Comparison of ENCODE assay signal across 8 mouse cellular contexts in the genomic region with DNA sequence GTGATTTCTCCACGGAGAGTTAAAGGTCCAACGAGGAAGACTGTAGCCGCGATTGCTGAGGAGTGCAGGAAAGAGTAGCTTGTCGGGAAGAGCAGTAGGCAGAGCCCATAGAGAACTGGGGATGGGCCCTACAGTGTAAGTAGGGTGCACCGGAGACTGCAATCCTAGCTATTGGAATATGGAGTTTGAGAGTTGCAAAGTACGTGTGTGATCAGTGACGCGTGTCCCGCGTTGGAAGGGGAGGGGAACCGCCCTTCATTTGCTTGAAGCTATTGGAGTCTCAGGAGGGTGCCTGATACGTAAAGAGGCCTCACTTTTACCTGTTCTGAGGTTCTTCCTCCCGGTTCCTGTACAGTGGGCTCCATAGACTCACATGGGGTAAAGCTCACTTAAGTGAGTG. TPM values are rescaled to one million over a fixed set of nuclear protein-coding genes. Genes with fewer than 3 reads are reported as not detected.
DNase-seq lines count a peak whose midpoint lies in the region; ATAC-seq and TF ChIP-seq lines count a peak whose summit lies in the region.

No protein-coding gene starts in this region.

- ATAC-seq in heart, embryonic 14.5 days (ENCODE audit: insufficient number of reproducible peaks, insufficient read depth, low FRiP score, low read depth), result no peak
- ATAC-seq in G1E (ENCODE audit: extremely low read depth, insufficient number of reproducible peaks, low FRiP score, poor library complexity, severe bottlenecking), result no peak
- no peak for ATAC-seq in hindbrain, embryonic 14.5 days (ENCODE audit: low FRiP score)
- ATAC-seq in midbrain, embryonic 11.5 days (ENCODE audit: low FRiP score), result no peak
- ATAC-seq in megakaryocyte-erythroid progenitor cell, adult 5-6 weeks (replicated peaks; ENCODE audit: low FRiP score, low TSS enrichment, poor library complexity, severe bottlenecking), result no peak

- intact Hi-C loops in heart, postnatal 14 days (cut with DNase I), result no loop called here

- peaks cover 8 to 16% of the 10 kb centered on the region in 2 experiments for H3K4me1 ChIP-seq in heart, embryonic 14.5 days (ENCODE audit: control insufficient read depth in 2 of 2, insufficient read depth in 2 of 2, low read length in 2 of 2)
- peaks cover 45% of the 10 kb centered on the region for H3K4me1 ChIP-seq in G1E (ENCODE audit: insufficient read depth, low read depth, low read length)
- peaks cover 19% of the 10 kb centered on the region for H3K4me1 ChIP-seq in hindbrain, embryonic 14.5 days (replicated peaks; ENCODE audit: control insufficient read depth, insufficient read depth, low read length)
- H3K4me1 ChIP-seq in midbrain, embryonic 11.5 days (ENCODE audit: control insufficient read depth, insufficient read depth, low read length), result peaks cover 13% of the 10 kb centered on the region

- peak overlapping the region; percentile 77 to 89 for H3K4me3 ChIP-seq in heart, embryonic 14.5 days (ENCODE audit: control insufficient read depth in 1 of 2, insufficient read depth in 1 of 2, low read depth in 1 of 2, low read length in 2 of 2)
- H3K4me3 ChIP-seq in G1E (ENCODE audit: low read depth, low read length), result peak overlapping the region; percentile 94
- peak overlapping the region; percentile 91 for H3K4me3 ChIP-seq in hindbrain, embryonic 14.5 days (replicated peaks; ENCODE audit: low read length)
- peak overlapping the region; percentile 69 for H3K4me3 ChIP-seq in midbrain, embryonic 11.5 days (ENCODE audit: low read depth, low read length)

- H3K27ac ChIP-seq in heart, embryonic 14.5 days (replicated peaks in 1 of 2; ENCODE audit: control insufficient read depth in 1 of 2, insufficient read depth in 1 of 2, low read depth in 2 of 2, low read length in 2 of 2), result no peak overlapping the region
- H3K27ac ChIP-seq in hindbrain, embryonic 14.5 days, result no peak overlapping the region
- H3K27ac ChIP-seq in midbrain, embryonic 11.5 days (ENCODE audit: low read depth, low read length), result no peak overlapping the region

- TF ChIP-seq CTCF in G1E (IDR thresholded peaks at IDR 0.05; ENCODE audit: low read depth, low read length), result no peak

- no peak for DNase-seq in heart, postnatal 14 days
- DNase-seq in G1E (ENCODE audit: low spot score), result no peak
- no peak for DNase-seq in hindbrain, embryonic 14.5 days (ENCODE audit: low spot score)
- DNase-seq in midbrain, embryonic 11.5 days (ENCODE audit: low spot score, missing footprints), result no peak
- DNase-seq in gastrocnemius, adult 8-10 months (ENCODE audit: low spot score in 2 of 2), result no peak
- no peak for DNase-seq in ovary, postnatal 14 days (ENCODE audit: low spot score)

- 33% methylated on average over 14 of the region's 14 CpGs for WGBS in heart, embryonic 14.5 days
- WGBS in hindbrain, embryonic 14.5 days, result 24% methylated on average over 14 of the region's 14 CpGs
- 23% methylated on average over 14 of the region's 14 CpGs for WGBS in midbrain, embryonic 11.5 days

- H3K9me3 ChIP-seq in heart, embryonic 14.5 days (ENCODE audit: control insufficient read depth, low read length), result no peaks in the 10 kb centered on the region
- no peaks in the 10 kb centered on the region for H3K9me3 ChIP-seq in G1E (replicated peaks)
- no peaks in the 10 kb centered on the region for H3K9me3 ChIP-seq in hindbrain, embryonic 14.5 days (ENCODE audit: control insufficient read depth, low read length)
- H3K9me3 ChIP-seq in midbrain, embryonic 11.5 days (ENCODE audit: control insufficient read depth, low read length), result no peaks in the 10 kb centered on the region

- H3K27me3 ChIP-seq in heart, embryonic 14.5 days (ENCODE audit: control insufficient read depth, insufficient read depth, low read length), result no peaks in the 10 kb centered on the region
- H3K27me3 ChIP-seq in G1E (ENCODE audit: insufficient read depth, low read length), result no peaks in the 10 kb centered on the region
- no peaks in the 10 kb centered on the region; the same call in 1 of the 2 replicates for H3K27me3 ChIP-seq in hindbrain, embryonic 14.5 days (ENCODE audit: control insufficient read depth, insufficient read depth, low read length)
- no peaks in the 10 kb centered on the region; the same call in 1 of the 2 replicates for H3K27me3 ChIP-seq in midbrain, embryonic 11.5 days (ENCODE audit: control insufficient read depth, insufficient read depth, low read length)

- peaks cover 26% of the 10 kb centered on the region for H3K36me3 ChIP-seq in heart, embryonic 14.5 days (ENCODE audit: control insufficient read depth, insufficient read depth, low read length)
- peaks cover 42% of the 10 kb centered on the region for H3K36me3 ChIP-seq in G1E (replicated peaks)
- H3K36me3 ChIP-seq in hindbrain, embryonic 14.5 days (replicated peaks; ENCODE audit: control insufficient read depth, insufficient read depth), result peaks cover 24% of the 10 kb centered on the region
- H3K36me3 ChIP-seq in midbrain, embryonic 11.5 days (ENCODE audit: control insufficient read depth, insufficient read depth, low read length), result peaks cover 6% of the 10 kb centered on the region

- peak overlapping the region; percentile 99 for H3K4me2 ChIP-seq in heart, embryonic 14.5 days (ENCODE audit: low read length)
- H3K4me2 ChIP-seq in hindbrain, embryonic 14.5 days (replicated peaks), result peak overlapping the region; percentile 97
- H3K4me2 ChIP-seq in midbrain, embryonic 11.5 days, result peak overlapping the region; percentile 86

- peak overlapping the region; percentile 93 for H3K9ac ChIP-seq in heart, embryonic 14.5 days (ENCODE audit: low read length)
- H3K9ac ChIP-seq in hindbrain, embryonic 14.5 days, result peak overlapping the region; percentile 86; the same call in 1 of the 2 replicates
- H3K9ac ChIP-seq in midbrain, embryonic 11.5 days (ENCODE audit: low read length), result peak overlapping the region; percentile 88

RNA-seq across cellular contexts. Expression of a gene that starts 1.2 kb away (rescaled TPM):
- polyA plus RNA-seq in heart, embryonic 14.5 days (2014; fragmentation: Nextera tagmentation; extraction: Ambion mirVana), result 61.9 and 62.6 TPM in 2 replicates
- total RNA-seq in heart, postnatal 14 days (2021), result 10 to 100 TPM; 35.6 to 39.4 TPM
- total RNA-seq in G1E (2014; fragmentation: Nextera tagmentation) (7.8 and 13.2 TPM in 2 replicates), G1E (2017) (13.8 and 19.1 TPM in 2 replicates)
- 57.3 and 64.0 TPM in 2 replicates for polyA plus RNA-seq in G1E (2012)
- polyA plus RNA-seq in hindbrain, embryonic 14.5 days (2014; fragmentation: Nextera tagmentation; extraction: Ambion mirVana), result 57.6 and 58.7 TPM in 2 replicates
- 71.6 and 78.5 TPM in 2 replicates for polyA plus RNA-seq in midbrain, embryonic 11.5 days (2014; fragmentation: Nextera tagmentation; extraction: Ambion mirVana)
- 32.1 and 33.8 TPM in 2 replicates for total RNA-seq in megakaryocyte-erythroid progenitor cell, adult 5-6 weeks (2014; fragmentation: Nextera tagmentation)
- 8.8 and 14.8 TPM in 2 replicates for total RNA-seq in megakaryocyte-erythroid progenitor cell, adult 5-6 weeks (2017)
- total RNA-seq in gastrocnemius, adult 8-10 months (2022), result 10 to 100 TPM; 35.8 to 37.3 (median 37.0) TPM

RNA-seq across cellular contexts. Expression of a gene that starts 1.2 kb away (rescaled TPM):
- 8.0 and 8.3 TPM in 2 replicates for polyA plus RNA-seq in heart, embryonic 14.5 days (2014; fragmentation: Nextera tagmentation; extraction: Ambion mirVana)
- total RNA-seq in heart, postnatal 14 days (2021), result 1 to 10 TPM; 7.1 to 8.4 TPM
- total RNA-seq in G1E (2014; fragmentation: Nextera tagmentation), result 4.3 and 6.8 TPM in 2 replicates
- 11.8 and 14.0 TPM in 2 replicates for total RNA-seq in G1E (2017)
- polyA plus RNA-seq in G1E (2012), result 3.8 and 4.4 TPM in 2 replicates
- 10.0 and 13.3 TPM in 2 replicates for polyA plus RNA-seq in hindbrain, embryonic 14.5 days (2014; fragmentation: Nextera tagmentation; extraction: Ambion mirVana)
- polyA plus RNA-seq in midbrain, embryonic 11.5 days (2014; fragmentation: Nextera tagmentation; extraction: Ambion mirVana), result 12.7 and 12.9 TPM in 2 replicates
- total RNA-seq in megakaryocyte-erythroid progenitor cell, adult 5-6 weeks (2014; fragmentation: Nextera tagmentation), result 2.3 and 3.1 TPM in 2 replicates
- total RNA-seq in megakaryocyte-erythroid progenitor cell, adult 5-6 weeks (2017), result 4.0 and 6.6 TPM in 2 replicates
- total RNA-seq in gastrocnemius, adult 8-10 months (2022), result 1 to 10 TPM; 5.1 to 8.3 (median 5.5) TPM

RNA-seq across cellular contexts. Expression of a gene that starts 40.7 kb away (rescaled TPM):
- 65.1 and 65.4 TPM in 2 replicates for polyA plus RNA-seq in heart, embryonic 14.5 days (2014; fragmentation: Nextera tagmentation; extraction: Ambion mirVana)
- 10 to 100 TPM; 27.1 to 34.7 TPM for total RNA-seq in heart, postnatal 14 days (2021)
- 60.7 and 78.4 TPM in 2 replicates for total RNA-seq in G1E (2014; fragmentation: Nextera tagmentation)
- total RNA-seq in G1E (2017), result 65.6 and 75.9 TPM in 2 replicates
- polyA plus RNA-seq in G1E (2012), result 68.6 and 97.0 TPM in 2 replicates
- 65.7 and 74.2 TPM in 2 replicates for polyA plus RNA-seq in hindbrain, embryonic 14.5 days (2014; fragmentation: Nextera tagmentation; extraction: Ambion mirVana)
- polyA plus RNA-seq in midbrain, embryonic 11.5 days (2014; fragmentation: Nextera tagmentation; extraction: Ambion mirVana), result 114 and 122 TPM in 2 replicates
- total RNA-seq in megakaryocyte-erythroid progenitor cell, adult 5-6 weeks (2014; fragmentation: Nextera tagmentation), result 200 and 273 TPM in 2 replicates
- total RNA-seq in megakaryocyte-erythroid progenitor cell, adult 5-6 weeks (2017), result 118 and 136 TPM in 2 replicates
- total RNA-seq in gastrocnemius, adult 8-10 months (2022), result 10 to 100 TPM; 33.1 to 39.4 (median 36.0) TPM

RNA-seq across cellular contexts. Expression of a gene that starts 40.7 kb away (rescaled TPM):
- 36.6 and 37.7 TPM in 2 replicates for polyA plus RNA-seq in heart, embryonic 14.5 days (2014; fragmentation: Nextera tagmentation; extraction: Ambion mirVana)
- total RNA-seq in heart, postnatal 14 days (2021), result 10 to 100 TPM; 43.0 to 54.6 TPM
- total RNA-seq in G1E (2014; fragmentation: Nextera tagmentation) (21.4 and 26.9 TPM in 2 replicates), G1E (2017) (20.3 and 20.8 TPM in 2 replicates)
- polyA plus RNA-seq in G1E (2012), result 5.3 and 9.4 TPM in 2 replicates
- 35.1 and 36.8 TPM in 2 replicates for polyA plus RNA-seq in hindbrain, embryonic 14.5 days (2014; fragmentation: Nextera tagmentation; extraction: Ambion mirVana)
- 18.1 and 18.8 TPM in 2 replicates for polyA plus RNA-seq in midbrain, embryonic 11.5 days (2014; fragmentation: Nextera tagmentation; extraction: Ambion mirVana)
- total RNA-seq in megakaryocyte-erythroid progenitor cell, adult 5-6 weeks (2014; fragmentation: Nextera tagmentation), result 30.4 and 34.5 TPM in 2 replicates
- total RNA-seq in megakaryocyte-erythroid progenitor cell, adult 5-6 weeks (2017), result 23.9 and 55.9 TPM in 2 replicates
- total RNA-seq in gastrocnemius, adult 8-10 months (2022), result 10 to 100 TPM; 34.6 to 37.8 (median 36.6) TPM

RNA-seq across cellular contexts. Expression of a gene that starts 40.7 kb away (rescaled TPM):
- 63.8 and 67.6 TPM in 2 replicates for polyA plus RNA-seq in heart, embryonic 14.5 days (2014; fragmentation: Nextera tagmentation; extraction: Ambion mirVana)
- 100 to 1,000 TPM; 109 to 115 TPM for total RNA-seq in heart, postnatal 14 days (2021)
- total RNA-seq in G1E (2014; fragmentation: Nextera tagmentation), result 386 and 393 TPM in 2 replicates
- 62.2 and 68.1 TPM in 2 replicates for total RNA-seq in G1E (2017)
- 67.8 and 132 TPM in 2 replicates for polyA plus RNA-seq in G1E (2012)
- polyA plus RNA-seq in hindbrain, embryonic 14.5 days (2014; fragmentation: Nextera tagmentation; extraction: Ambion mirVana), result 95.5 and 100 TPM in 2 replicates
- 63.6 and 79.2 TPM in 2 replicates for polyA plus RNA-seq in midbrain, embryonic 11.5 days (2014; fragmentation: Nextera tagmentation; extraction: Ambion mirVana)
- total RNA-seq in megakaryocyte-erythroid progenitor cell, adult 5-6 weeks (2014; fragmentation: Nextera tagmentation), result 164 and 201 TPM in 2 replicates
- 78.1 and 79.4 TPM in 2 replicates for total RNA-seq in megakaryocyte-erythroid progenitor cell, adult 5-6 weeks (2017)
- total RNA-seq in gastrocnemius, adult 8-10 months (2022), result 100 to 1,000 TPM; 118 to 178 (median 133) TPM
